Mouse (Mus musculus): ENCODE measurements around the gene Gas7. TPM values are rescaled to one million over a fixed set of nuclear protein-coding genes. Genes with fewer than 3 reads are reported as not detected.

Gas7 gene
- polyA plus RNA-seq, 1 experiment from 2014 or later, result 2.2 TPM

DNA sequence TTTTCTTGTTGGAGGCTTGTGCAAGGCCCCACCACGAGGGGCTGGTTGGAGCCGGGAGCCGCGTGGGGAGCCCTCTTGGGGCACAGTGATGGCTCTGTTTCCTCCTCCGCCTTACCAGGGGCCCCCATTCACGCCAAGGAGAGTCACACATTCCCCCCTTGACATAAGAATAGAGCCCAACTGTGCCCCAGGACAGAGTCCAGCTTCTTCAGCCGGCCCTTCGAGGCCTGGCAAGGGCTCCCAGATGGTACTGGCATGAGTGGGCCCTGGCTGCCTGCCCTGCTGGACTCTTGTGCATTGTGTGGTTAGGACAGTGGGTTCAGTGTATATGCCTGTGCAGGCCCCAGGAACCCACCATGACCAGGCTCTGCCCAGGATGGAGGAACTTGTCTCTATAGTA lies 63.7 kb downstream of the Gas7 start:
- 78% methylated on average over 8 of the region's 8 CpGs for WGBS (ENCODE audit: insufficient replicate concordance)
- Histone ChIP-seq H3K27me3 (no peaks in the 10 kb centered on the region), H3K4me1 (replicated peaks) (peaks cover 9% of the 10 kb centered on the region), H3K4me3 (replicated peaks) (no peak overlapping the region), H3K9ac (no peak overlapping the region), H3K9me3 (replicated peaks) (no peaks in the 10 kb centered on the region), H3K27ac (replicated peaks) (no peak overlapping the region), H3K4me2 (no peak overlapping the region), H3K36me3 (replicated peaks) (no peaks in the 10 kb centered on the region)
- ATAC-seq (ENCODE audit: insufficient read depth), result no peak

GRCm38 (mm10) chr11:67522671-67523070 lies 67.4 kb downstream of the Gas7 start:
- Histone ChIP-seq H3K4me2 (no peak overlapping the region), H3K27ac (replicated peaks) (no peak overlapping the region), H3K27me3 (no peaks in the 10 kb centered on the region), H3K9me3 (replicated peaks) (no peaks in the 10 kb centered on the region), H3K9ac (no peak overlapping the region), H3K36me3 (replicated peaks) (no peaks in the 10 kb centered on the region), H3K4me1 (replicated peaks) (peaks cover 25% of the 10 kb centered on the region), H3K4me3 (replicated peaks) (no peak overlapping the region)
- 46% methylated on average over 2 of the region's 2 CpGs for WGBS (ENCODE audit: insufficient replicate concordance)
- ATAC-seq (ENCODE audit: insufficient read depth), result no peak

DNA sequence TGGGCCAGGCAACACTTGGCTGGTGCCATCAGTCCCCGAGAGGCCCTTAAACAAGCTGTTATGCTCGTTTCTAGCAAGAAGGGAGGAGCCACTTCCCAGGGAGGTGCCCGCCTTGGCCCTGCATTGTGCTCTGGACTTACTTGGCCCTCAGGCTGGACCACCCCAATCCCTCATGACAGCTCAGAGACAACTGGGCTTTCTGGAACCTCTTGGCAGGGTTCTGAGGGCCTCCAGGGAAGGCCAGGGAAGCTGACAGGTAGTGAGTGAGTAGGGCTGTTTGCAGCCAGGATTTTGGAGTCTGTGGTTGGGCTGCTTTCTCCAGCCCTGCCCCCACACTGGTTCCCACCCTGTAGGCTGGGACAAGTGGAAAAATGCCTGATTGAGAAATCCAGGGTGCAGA lies 68.6 kb downstream of the Gas7 start:
- Histone ChIP-seq H3K9me3 (replicated peaks) (no peaks in the 10 kb centered on the region), H3K4me1 (replicated peaks) (peaks cover 27% of the 10 kb centered on the region), H3K4me3 (replicated peaks) (no peak overlapping the region), H3K36me3 (replicated peaks) (no peaks in the 10 kb centered on the region), H3K4me2 (no peak overlapping the region), H3K9ac (no peak overlapping the region), H3K27me3 (no peaks in the 10 kb centered on the region), H3K27ac (replicated peaks) (no peak overlapping the region)
- ATAC-seq (ENCODE audit: insufficient read depth), result no peak
- WGBS (ENCODE audit: insufficient replicate concordance), result 30% methylated on average over 3 of the region's 3 CpGs

DNA sequence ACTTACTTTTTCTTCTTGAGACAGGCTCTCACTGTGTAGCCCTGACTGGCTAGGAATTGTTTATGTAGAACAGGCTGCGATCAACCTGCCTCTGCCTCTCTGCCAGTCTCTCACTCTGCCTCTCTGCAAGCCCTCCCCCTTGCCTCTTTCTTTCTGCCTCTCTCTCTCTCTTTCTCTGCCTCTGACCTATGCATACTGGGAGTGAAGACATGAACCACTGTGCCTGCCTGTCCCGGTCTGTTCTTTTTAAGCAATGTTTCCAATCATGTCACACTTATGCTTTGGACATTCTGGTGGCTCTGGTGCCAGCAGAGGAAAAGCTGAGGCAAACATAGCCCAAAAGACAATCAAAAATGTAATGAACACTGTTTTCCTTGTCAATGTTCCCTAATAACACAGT lies 69.5 kb downstream of the Gas7 start:
- H3K27me3 ChIP-seq, result no peaks in the 10 kb centered on the region
- H3K4me1 ChIP-seq (replicated peaks), result peaks cover 27% of the 10 kb centered on the region
- H3K4me3 ChIP-seq (replicated peaks), result no peak overlapping the region
- no peak for ATAC-seq (ENCODE audit: insufficient read depth)
- H3K4me2 ChIP-seq, result no peak overlapping the region
- H3K36me3 ChIP-seq (replicated peaks), result no peaks in the 10 kb centered on the region
- no peak overlapping the region for H3K27ac ChIP-seq (replicated peaks)
- WGBS (ENCODE audit: insufficient replicate concordance), result 50% methylated on average over 2 of the region's 2 CpGs
- H3K9ac ChIP-seq, result no peak overlapping the region
- no peaks in the 10 kb centered on the region for H3K9me3 ChIP-seq (replicated peaks)

DNA sequence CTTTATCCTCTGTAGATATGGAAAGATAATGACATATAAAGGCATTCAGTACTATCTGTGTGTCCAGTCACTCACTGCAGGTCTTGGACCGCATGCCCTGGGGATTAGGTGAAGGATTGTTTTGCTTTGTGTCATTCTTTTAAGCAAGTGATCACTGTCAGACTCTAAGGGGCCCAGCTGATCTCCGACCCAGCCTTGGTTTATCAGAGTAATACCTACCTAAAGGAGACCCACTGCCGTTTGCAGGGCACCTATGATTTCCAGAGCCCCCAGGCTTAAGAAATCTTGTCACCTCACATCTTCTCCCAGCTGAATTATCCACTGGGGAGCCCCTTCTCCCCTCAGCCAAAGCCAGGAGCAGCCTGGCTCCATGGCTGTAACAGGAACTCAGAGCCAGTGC lies 70.6 kb downstream of the Gas7 start:
- no peak overlapping the region for H3K4me3 ChIP-seq (replicated peaks)
- 49% methylated on average over 3 of the region's 3 CpGs for WGBS (ENCODE audit: insufficient replicate concordance)
- no peaks in the 10 kb centered on the region for H3K36me3 ChIP-seq (replicated peaks)
- H3K27me3 ChIP-seq, result no peaks in the 10 kb centered on the region
- ATAC-seq (ENCODE audit: insufficient read depth), result no peak
- H3K9ac ChIP-seq, result no peak overlapping the region
- peaks cover 30% of the 10 kb centered on the region for H3K4me1 ChIP-seq (replicated peaks)
- no peaks in the 10 kb centered on the region for H3K9me3 ChIP-seq (replicated peaks)
- no peak overlapping the region for H3K4me2 ChIP-seq
- H3K27ac ChIP-seq (replicated peaks), result no peak overlapping the region

DNA sequence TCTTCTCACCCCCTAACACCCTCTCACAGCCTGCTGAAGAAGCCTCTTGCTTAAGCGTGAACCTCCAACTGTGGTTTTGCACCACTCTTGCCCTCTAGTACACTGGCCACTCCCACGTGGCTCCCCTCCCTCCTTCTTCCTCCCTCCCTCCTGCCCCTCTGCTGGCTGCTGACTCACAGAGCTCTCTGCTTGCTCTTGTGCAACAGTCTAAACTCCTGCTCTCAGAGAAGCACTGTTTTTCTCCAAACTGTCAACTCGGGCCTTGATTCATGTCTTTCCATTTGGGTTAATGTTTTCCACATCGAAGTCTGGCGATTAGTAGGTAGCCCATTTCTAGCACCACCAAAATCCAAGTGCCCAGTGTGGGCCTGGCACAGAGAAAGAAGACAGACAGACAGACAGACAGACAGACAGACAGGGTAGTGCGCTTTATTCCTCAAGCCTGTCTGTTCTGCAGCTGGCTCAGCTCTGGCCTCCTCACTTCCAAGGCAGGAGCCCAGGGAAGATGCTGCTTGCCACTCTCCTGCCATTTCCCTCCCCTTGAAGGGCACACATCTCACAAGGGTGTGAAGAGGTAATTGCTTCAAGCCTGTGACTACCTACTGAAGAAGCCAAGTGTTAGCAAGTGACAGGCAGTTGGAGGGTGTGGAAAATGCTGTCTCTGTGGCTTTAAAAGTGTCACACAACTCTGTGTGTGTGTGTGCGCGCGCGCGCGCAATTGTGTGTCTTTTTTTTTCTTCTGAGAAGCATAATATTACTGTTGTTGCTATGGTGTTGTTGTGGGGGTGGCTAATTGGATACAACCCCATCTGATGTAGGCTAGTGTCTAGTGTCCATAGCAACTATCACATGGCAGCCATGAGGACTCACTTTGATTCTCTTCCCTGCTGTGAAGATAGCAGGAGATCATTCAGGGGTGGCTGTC lies 71.6 kb downstream of the Gas7 start:
- no peak overlapping the region for H3K4me3 ChIP-seq (replicated peaks)
- H3K9me3 ChIP-seq (replicated peaks), result no peaks in the 10 kb centered on the region
- H3K27me3 ChIP-seq, result no peaks in the 10 kb centered on the region
- WGBS (ENCODE audit: insufficient replicate concordance), result 51% methylated on average over 12 of the region's 12 CpGs
- H3K36me3 ChIP-seq (replicated peaks), result no peaks in the 10 kb centered on the region
- peak; percentile 75 for ATAC-seq (ENCODE audit: insufficient read depth)
- H3K4me1 ChIP-seq (replicated peaks), result peaks cover 30% of the 10 kb centered on the region
- H3K9ac ChIP-seq, result no peak overlapping the region
- H3K27ac ChIP-seq (replicated peaks), result peak overlapping the region; percentile 81
- no peak overlapping the region for H3K4me2 ChIP-seq

DNA sequence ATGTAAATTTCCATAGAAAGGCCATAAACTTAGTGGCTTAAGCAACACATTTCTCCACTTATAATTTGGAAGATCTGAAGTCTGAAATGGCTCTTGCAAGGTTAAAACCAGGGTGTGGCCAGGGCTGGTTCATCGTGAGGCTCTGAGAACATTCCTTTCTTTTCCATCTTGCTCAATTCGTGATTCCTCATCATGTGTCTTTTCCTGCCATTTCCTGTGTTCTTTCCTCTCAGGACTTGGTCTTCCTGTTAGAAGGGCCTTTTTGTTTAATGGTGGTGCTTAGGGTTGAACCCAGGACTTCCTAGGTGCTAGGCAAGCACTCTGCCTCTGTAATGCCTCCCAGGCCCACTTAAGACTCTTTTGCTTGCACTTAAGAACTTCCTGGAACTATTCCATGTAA lies 76.0 kb downstream of the Gas7 start:
- 61% methylated on average over 2 of the region's 2 CpGs for WGBS (ENCODE audit: insufficient replicate concordance)
- no peaks in the 10 kb centered on the region for H3K27me3 ChIP-seq
- no peaks in the 10 kb centered on the region for H3K36me3 ChIP-seq (replicated peaks)
- no peak overlapping the region for H3K9ac ChIP-seq
- peaks cover 17% of the 10 kb centered on the region for H3K4me1 ChIP-seq (replicated peaks)
- ATAC-seq (ENCODE audit: insufficient read depth), result no peak
- no peak overlapping the region for H3K4me3 ChIP-seq (replicated peaks)
- no peak overlapping the region for H3K4me2 ChIP-seq
- H3K9me3 ChIP-seq (replicated peaks), result no peaks in the 10 kb centered on the region
- no peak overlapping the region for H3K27ac ChIP-seq (replicated peaks)

GRCm38 (mm10) chr11:67531926-67532565 lies 76.8 kb downstream of the Gas7 start:
- no peak overlapping the region for H3K27ac ChIP-seq (replicated peaks)
- no peaks in the 10 kb centered on the region for H3K27me3 ChIP-seq
- H3K36me3 ChIP-seq (replicated peaks), result no peaks in the 10 kb centered on the region
- no peak overlapping the region for H3K4me2 ChIP-seq
- 53% methylated on average over 6 of the region's 6 CpGs for WGBS (ENCODE audit: insufficient replicate concordance)
- peaks cover 11% of the 10 kb centered on the region for H3K4me1 ChIP-seq (replicated peaks)
- ATAC-seq (ENCODE audit: insufficient read depth), result no peak
- no peak overlapping the region for H3K9ac ChIP-seq
- no peaks in the 10 kb centered on the region for H3K9me3 ChIP-seq (replicated peaks)
- no peak overlapping the region for H3K4me3 ChIP-seq (replicated peaks)

DNA sequence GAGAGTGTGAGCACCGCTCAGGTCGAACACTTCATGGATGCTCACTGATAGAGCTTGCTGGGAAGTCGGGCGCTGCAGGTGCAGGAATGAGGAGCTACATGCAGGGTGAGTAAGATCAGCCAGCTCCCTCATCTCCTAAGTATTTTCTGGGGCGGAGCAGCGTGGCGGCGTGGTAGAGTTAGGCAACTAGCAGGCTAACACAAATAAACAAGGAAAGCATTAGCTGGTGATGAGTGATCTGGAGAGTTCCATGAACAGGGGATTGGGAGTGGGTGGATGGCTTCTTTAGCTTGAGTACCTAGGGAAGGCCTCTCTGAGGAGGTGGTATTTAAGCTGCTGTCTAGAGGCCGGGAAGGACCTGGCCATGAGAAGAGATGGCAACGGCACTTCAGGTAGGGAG lies 77.5 kb downstream of the Gas7 start:
- 74% methylated on average over 10 of the region's 10 CpGs for WGBS (ENCODE audit: insufficient replicate concordance)
- Histone ChIP-seq H3K36me3 (replicated peaks) (no peaks in the 10 kb centered on the region), H3K9me3 (replicated peaks) (no peaks in the 10 kb centered on the region), H3K4me1 (replicated peaks) (peaks cover 4% of the 10 kb centered on the region; the same call in 1 of the 2 replicates), H3K4me2 (no peak overlapping the region), H3K4me3 (replicated peaks) (no peak overlapping the region), H3K27ac (replicated peaks) (no peak overlapping the region), H3K27me3 (no peaks in the 10 kb centered on the region), H3K9ac (no peak overlapping the region)
- no peak for ATAC-seq (ENCODE audit: insufficient read depth)

DNA sequence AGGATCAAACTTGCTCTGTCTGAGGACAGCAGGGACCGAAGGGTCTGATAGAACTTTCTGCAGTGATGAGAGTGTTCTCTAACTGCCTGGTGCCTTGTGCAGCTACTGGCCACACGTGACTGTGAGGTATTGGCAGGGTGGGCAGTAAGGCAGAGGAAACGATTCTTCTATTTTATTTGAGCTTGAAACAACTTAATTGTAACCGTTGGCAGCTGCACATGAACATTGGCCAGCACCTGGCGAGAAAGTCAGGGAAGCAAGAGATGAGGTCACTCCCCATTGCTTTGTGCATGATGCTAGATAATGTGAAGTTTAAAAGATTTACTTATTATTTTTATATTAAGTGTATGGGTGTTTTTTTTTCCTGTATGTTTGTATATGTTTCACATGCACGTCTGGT lies 77.9 kb downstream of the Gas7 start:
- Histone ChIP-seq H3K4me1 (replicated peaks) (peaks cover 3% of the 10 kb centered on the region; the same call in 1 of the 2 replicates), H3K4me2 (no peak overlapping the region), H3K27me3 (no peaks in the 10 kb centered on the region), H3K4me3 (replicated peaks) (no peak overlapping the region), H3K9me3 (replicated peaks) (no peaks in the 10 kb centered on the region), H3K9ac (no peak overlapping the region), H3K27ac (replicated peaks) (no peak overlapping the region), H3K36me3 (replicated peaks) (no peaks in the 10 kb centered on the region)
- ATAC-seq (ENCODE audit: insufficient read depth), result no peak
- 63% methylated on average over 6 of the region's 6 CpGs for WGBS (ENCODE audit: insufficient replicate concordance)

- ATAC-seq (ENCODE audit: insufficient read depth), result no peak
- Histone ChIP-seq H3K27me3 (no peaks in the 10 kb centered on the region), H3K36me3 (replicated peaks) (no peaks in the 10 kb centered on the region), H3K9ac (no peak overlapping the region), H3K4me3 (replicated peaks) (no peak overlapping the region), H3K27ac (replicated peaks) (no peak overlapping the region), H3K4me1 (replicated peaks) (no peaks in the 10 kb centered on the region), H3K9me3 (replicated peaks) (no peaks in the 10 kb centered on the region), H3K4me2 (no peak overlapping the region)
- WGBS (ENCODE audit: insufficient replicate concordance), result 47% methylated on average over 1 of the region's 1 CpGs
Measured at GRCm38 (mm10) chr11:67535703-67536102, 80.5 kb downstream of the Gas7 start.
